Mouse (Mus musculus) midbrain, embryonic 11.5 days (tissue): Measurements from ENCODE around the gene Dok7. TPM values are rescaled to one million over a fixed set of nuclear protein-coding genes. Genes with fewer than 3 reads are reported as not detected.
A peak's percentile ranks its signal among the peaks of the same experiment; 100 is the strongest.

ENCODE experiments used
- ATAC-seq: fragments of 200-750 bp; cut with Nextera tagmentation; 2 replicates; pipeline ENCODE4 v1.8.0; 2017; ENCODE audit warnings: moderate TSS enrichment, moderate library complexity; ENCODE audit not compliant: low FRiP score
- DNase-seq: peaks from one replicate; pipeline ENCODE4 v3.0.0; 2015; ENCODE audit warnings: low spot score; ENCODE audit errors: missing footprints
- H3K27ac ChIP-seq: fragments of 300-500 bp; sonication (generic); 2 replicates; pipeline ENCODE4 v1.5.1; 2014; ENCODE audit warnings: low read depth, low read length
- H3K27me3 ChIP-seq: fragments of 300-500 bp; sonication (generic); 2 replicates; pipeline ENCODE4 v1.6.1; 2014; ENCODE audit warnings: mild to moderate bottlenecking, low read length, moderate library complexity, mixed read lengths; ENCODE audit not compliant: control insufficient read depth, insufficient read depth
- H3K36me3 ChIP-seq: fragments of 300-500 bp; sonication (generic); 2 replicates; pipeline ENCODE4 v1.6.1; 2014; ENCODE audit warnings: mild to moderate bottlenecking, low read length, moderate library complexity, mixed read lengths; ENCODE audit not compliant: control insufficient read depth, insufficient read depth
- H3K4me1 ChIP-seq: fragments of 300-500 bp; sonication (generic); 2 replicates; pipeline ENCODE4 v1.6.1; 2014; ENCODE audit warnings: low read length; ENCODE audit not compliant: control insufficient read depth, insufficient read depth
- H3K4me2 ChIP-seq: fragments of 300-500 bp; sonication (generic); 2 replicates; pipeline ENCODE4 v1.6.1; 2014; ENCODE audit warnings: mild to moderate bottlenecking, moderate library complexity
- H3K4me3 ChIP-seq: fragments of 300-500 bp; sonication (generic); 2 replicates; pipeline ENCODE4 v1.5.1; 2014; ENCODE audit warnings: low read depth, low read length
- H3K9ac ChIP-seq: fragments of 300-500 bp; sonication (generic); 2 replicates; pipeline ENCODE4 v1.6.1; 2014; ENCODE audit warnings: low read length
- H3K9me3 ChIP-seq: fragments of 300-500 bp; sonication (generic); 2 replicates; pipeline ENCODE4 v1.6.1; 2016; ENCODE audit warnings: low read length; ENCODE audit not compliant: control insufficient read depth
- WGBS: fragments of 180-500 bp; shearing (Covaris S2); extraction: QIAGEN DNeasy Blood & Tissue Kit; methylation state at CpG from one replicate; pipeline ENCODE4 v1.1.7; 2014; 5-methylcytosine and 5-hydroxymethylcytosine counted together
- polyA plus RNA-seq: library from polyadenylated mRNA; unstranded; fragments of >200 nt; fragmentation: Nextera tagmentation; extraction: Ambion mirVana; gene quantifications from 2 replicates; pipeline ENCODE4 v1.2.1, GENCODE M21; 2014

Dok7 gene
- polyA plus RNA-seq, 1 experiment from 2014 or later = 0.10 TPM

GRCm38 (mm10) chr5:35071855-35072254, 15.3 kb downstream of the Dok7 start:
- Histone ChIP-seq H3K36me3 (no peaks in the 10 kb centered on the region), H3K4me3 (no peak overlapping the region), H3K27ac (no peak overlapping the region), H3K9me3 (no peaks in the 10 kb centered on the region), H3K9ac (no peak overlapping the region), H3K4me1 (no peaks in the 10 kb centered on the region), H3K27me3 (no peaks in the 10 kb centered on the region), H3K4me2 (no peak overlapping the region)
- no peak for ATAC-seq
- no peak for DNase-seq
- 93% methylated on average over 6 of the region's 6 CpGs for WGBS

- H3K4me2 ChIP-seq = no peak overlapping the region
- H3K9ac ChIP-seq = no peak overlapping the region
- no peak overlapping the region for H3K27ac ChIP-seq
- H3K4me1 ChIP-seq = no peaks in the 10 kb centered on the region
- no peak overlapping the region for H3K4me3 ChIP-seq
- H3K9me3 ChIP-seq = no peaks in the 10 kb centered on the region
- H3K27me3 ChIP-seq = no peaks in the 10 kb centered on the region
- H3K36me3 ChIP-seq = no peaks in the 10 kb centered on the region
- DNase-seq (no peak), ATAC-seq (no peak)
- WGBS = 85% methylated on average over 11 of the region's 11 CpGs
Observed at GRCm38 (mm10) chr5:35073235-35073634, 16.7 kb downstream of the Dok7 start.

GRCm38 (mm10) chr5:35073992-35074391, 17.4 kb downstream of the Dok7 start:
- no peak overlapping the region for H3K27ac ChIP-seq
- no peaks in the 10 kb centered on the region for H3K4me1 ChIP-seq
- DNase-seq (no peak), ATAC-seq (no peak)
- 78% methylated on average over 9 of the region's 9 CpGs for WGBS
- H3K4me2 ChIP-seq = no peak overlapping the region
- no peaks in the 10 kb centered on the region for H3K36me3 ChIP-seq
- H3K9me3 ChIP-seq = no peaks in the 10 kb centered on the region
- H3K4me3 ChIP-seq = no peak overlapping the region
- H3K9ac ChIP-seq = no peak overlapping the region
- H3K27me3 ChIP-seq = no peaks in the 10 kb centered on the region

- WGBS = 91% methylated on average over 1 of the region's 1 CpGs
- 0 out of 2 replicates have a peak, but pooled peaks cover 3% of the 10 kb centered on the region for H3K4me1 ChIP-seq
Observed at GRCm38 (mm10) chr5:35076369-35076768, 19.8 kb downstream of the Dok7 start.

GRCm38 (mm10) chr5:35079101-35079500, 22.5 kb downstream of the Dok7 start:
- 0 out of 2 replicates have a peak, but pooled peaks cover 3% of the 10 kb centered on the region for H3K4me1 ChIP-seq
- DNase-seq = no peak
- H3K4me3 ChIP-seq = no peak overlapping the region
- H3K36me3 ChIP-seq = no peaks in the 10 kb centered on the region
- H3K27ac ChIP-seq = no peak overlapping the region
- WGBS = 29% methylated on average over 18 of the region's 18 CpGs
- ATAC-seq = no peak
- no peak overlapping the region for H3K9ac ChIP-seq
- H3K4me2 ChIP-seq = no peak overlapping the region
- H3K27me3 ChIP-seq = no peaks in the 10 kb centered on the region
- H3K9me3 ChIP-seq = no peaks in the 10 kb centered on the region

More at GRCm38 (mm10) chr5:35076369-35076768, 19.8 kb downstream of the Dok7 start:
- H3K27ac ChIP-seq = no peak overlapping the region
- H3K36me3 ChIP-seq = no peaks in the 10 kb centered on the region
- no peak overlapping the region for H3K4me2 ChIP-seq
- H3K9me3 ChIP-seq = no peaks in the 10 kb centered on the region
- no peak for ATAC-seq
- H3K27me3 ChIP-seq = no peaks in the 10 kb centered on the region
- no peak overlapping the region for H3K4me3 ChIP-seq
- H3K9ac ChIP-seq = no peak overlapping the region
- DNase-seq = no peak

- WGBS = 75% methylated on average over 3 of the region's 3 CpGs
- no peak overlapping the region for H3K9ac ChIP-seq
- no peaks in the 10 kb centered on the region for H3K27me3 ChIP-seq
- no peaks in the 10 kb centered on the region for H3K9me3 ChIP-seq
- ATAC-seq (no peak), DNase-seq (no peak)
- no peak overlapping the region for H3K27ac ChIP-seq
- H3K36me3 ChIP-seq = no peaks in the 10 kb centered on the region
- H3K4me3 ChIP-seq = no peak overlapping the region
- H3K4me2 ChIP-seq = no peak overlapping the region
- no peaks in the 10 kb centered on the region for H3K4me1 ChIP-seq
Observed at GRCm38 (mm10) chr5:35084913-35085312, 28.3 kb downstream of the Dok7 start.

GRCm38 (mm10) chr5:35088785-35089613, 32.4 kb downstream of the Dok7 start:
- 67% methylated on average over 9 of the region's 9 CpGs for WGBS
- peak; percentile 24; the same call in 1 of the 2 replicates for ATAC-seq
- Histone ChIP-seq H3K4me1 (no peaks in the 10 kb centered on the region), H3K4me2 (no peak overlapping the region), H3K9me3 (no peaks in the 10 kb centered on the region), H3K27ac (no peak overlapping the region), H3K36me3 (0 out of 2 replicates have a peak, but pooled peaks cover 2% of the 10 kb centered on the region), H3K4me3 (no peak overlapping the region), H3K9ac (no peak overlapping the region), H3K27me3 (no peaks in the 10 kb centered on the region)
- DNase-seq = peak; percentile 87

- no peak overlapping the region for H3K27ac ChIP-seq
- WGBS = 82% methylated on average over 5 of the region's 5 CpGs
- 0 out of 2 replicates have a peak, but pooled peaks cover 2% of the 10 kb centered on the region for H3K36me3 ChIP-seq
- H3K9me3 ChIP-seq = no peaks in the 10 kb centered on the region
- H3K4me1 ChIP-seq = no peaks in the 10 kb centered on the region
- H3K27me3 ChIP-seq = no peaks in the 10 kb centered on the region
- H3K9ac ChIP-seq = no peak overlapping the region
- ATAC-seq = no peak
- DNase-seq = no peak
- no peak overlapping the region for H3K4me3 ChIP-seq
- no peak overlapping the region for H3K4me2 ChIP-seq
Observed at GRCm38 (mm10) chr5:35089614-35089963, 33.0 kb downstream of the Dok7 start.

- peak; percentile 56 for DNase-seq
- Histone ChIP-seq H3K9me3 (no peaks in the 10 kb centered on the region), H3K27me3 (no peaks in the 10 kb centered on the region), H3K36me3 (peaks cover 8% of the 10 kb centered on the region; the same call in 1 of the 2 replicates), H3K4me2 (no peak overlapping the region), H3K27ac (no peak overlapping the region), H3K4me1 (no peaks in the 10 kb centered on the region), H3K9ac (no peak overlapping the region), H3K4me3 (no peak overlapping the region)
- ATAC-seq = no peak
- WGBS = 87% methylated on average over 3 of the region's 3 CpGs
Observed at GRCm38 (mm10) chr5:35091636-35092035, 35.1 kb downstream of the Dok7 start.
